Mouse (Mus musculus): ENCODE measurements around the gene Bik.
A peak's percentile ranks its signal among the peaks of the same experiment; 100 is the strongest.

The Bik gene

GRCm38 (mm10) chr15:83512489-83513281, 14.0 kb upstream of the Bik start:
- DNase-seq = no peak

- peak; percentile 42 for DNase-seq
Measured at GRCm38 (mm10) chr15:83515018-83515417, 11.6 kb upstream of the Bik start.

- peak; percentile 53 for DNase-seq
Measured at GRCm38 (mm10) chr15:83518215-83519048, 8.2 kb upstream of the Bik start.

GRCm38 (mm10) chr15:83520861-83521382, 5.7 kb upstream of the Bik start:
- no peak for DNase-seq

- DNase-seq = no peak
Measured at GRCm38 (mm10) chr15:83523196-83523595, 3.5 kb upstream of the Bik start.

- no peak for DNase-seq
Measured at GRCm38 (mm10) chr15:83523638-83524332, 2.9 kb upstream of the Bik start.

GRCm38 (mm10) chr15:83524333-83524729, 2.3 kb upstream of the Bik start:
- DNase-seq = no peak

- no peak for DNase-seq
Measured at GRCm38 (mm10) chr15:83527092-83527437, 403 bp downstream of the Bik start.

GRCm38 (mm10) chr15:83527747-83528146, 1.1 kb downstream of the Bik start:
- DNase-seq = no peak

GRCm38 (mm10) chr15:83528892-83529291, 2.2 kb downstream of the Bik start:
- no peak for DNase-seq

- DNase-seq = no peak
Measured at GRCm38 (mm10) chr15:83529765-83530164, 3.1 kb downstream of the Bik start.

- no peak for DNase-seq
Measured at GRCm38 (mm10) chr15:83530233-83530632, 3.6 kb downstream of the Bik start.

GRCm38 (mm10) chr15:83530688-83531087, 4.0 kb downstream of the Bik start:
- no peak for DNase-seq

GRCm38 (mm10) chr15:83531961-83532469, 5.4 kb downstream of the Bik start:
- no peak for DNase-seq

- DNase-seq = no peak
Measured at GRCm38 (mm10) chr15:83532606-83533005, 5.9 kb downstream of the Bik start.

- DNase-seq = no peak
Measured at GRCm38 (mm10) chr15:83534960-83535889, 8.6 kb downstream of the Bik start.

- DNase-seq = no peak
Measured at GRCm38 (mm10) chr15:83535890-83536231, 9.2 kb downstream of the Bik start.

GRCm38 (mm10) chr15:83538855-83539254, 12.2 kb downstream of the Bik start:
- DNase-seq = no peak

- DNase-seq = no peak
Measured at GRCm38 (mm10) chr15:83539905-83540304, 13.2 kb downstream of the Bik start.

GRCm38 (mm10) chr15:83541647-83542287, 15.1 kb downstream of the Bik start:
- no peak for DNase-seq

GRCm38 (mm10) chr15:83546029-83546428, 19.4 kb downstream of the Bik start:
- DNase-seq = no peak

GRCm38 (mm10) chr15:83547144-83547543, 20.5 kb downstream of the Bik start:
- DNase-seq = no peak
